Mouse (Mus musculus): Measurements from ENCODE around the gene Slc16a6. TPM values are rescaled to one million over a fixed set of nuclear protein-coding genes. Genes with fewer than 3 reads are reported as not detected.

Gene Slc16a6
- 3.2 and 3.3 TPM in 2 replicates for polyA plus RNA-seq (2014; fragmentation: Nextera tagmentation; extraction: Ambion mirVana)

GRCm38 (mm10) chr11:109473171-109474085 lies at the start of gene Slc16a6, which contains the start of gene Arsg:
TSS of gene Slc16a6 (minus strand) at chr11:109473598.
TSS of gene Arsg (plus strand) at chr11:109473374.
- Histone ChIP-seq H3K9ac (ENCODE audit: low read length) (peak within 1 kb of the TSS; percentile 94), H3K9me3 (ENCODE audit: control insufficient read depth, low read length) (no peaks in the 10 kb centered on the region), H3K4me1 (ENCODE audit: control insufficient read depth, insufficient read depth, low read length) (peaks cover 12% of the 10 kb centered on the region; the same call in 1 of the 2 replicates), H3K27me3 (ENCODE audit: control insufficient read depth, insufficient read depth, low read length) (no peaks in the 10 kb centered on the region), H3K4me2 (ENCODE audit: low read depth) (peak within 1 kb of the TSS; percentile 84), H3K36me3 (ENCODE audit: control insufficient read depth, insufficient read depth, low read length) (no peaks in the 10 kb centered on the region), H3K4me3 (ENCODE audit: low read depth, low read length) (peak within 1 kb of the TSS; percentile 77), H3K27ac (ENCODE audit: low read depth, low read length) (peak within 1 kb of the TSS; percentile 92)
- DNase-seq (ENCODE audit: low spot score) (peak; percentile 92), ATAC-seq (ENCODE audit: insufficient read depth, low FRiP score, low TSS enrichment) (peak; percentile 84)
- WGBS, result under 1% methylated on average over 74 of the region's 111 CpGs

- H3K27ac ChIP-seq (ENCODE audit: low read depth, low read length), result no peak overlapping the region
- H3K36me3 ChIP-seq (ENCODE audit: control insufficient read depth, insufficient read depth, low read length), result no peaks in the 10 kb centered on the region
- H3K27me3 ChIP-seq (ENCODE audit: control insufficient read depth, insufficient read depth, low read length), result no peaks in the 10 kb centered on the region
- no peaks in the 10 kb centered on the region for H3K9me3 ChIP-seq (ENCODE audit: control insufficient read depth, low read length)
- H3K4me3 ChIP-seq (ENCODE audit: low read depth, low read length), result no peak overlapping the region
- H3K4me2 ChIP-seq (ENCODE audit: low read depth), result no peak overlapping the region
- 54% methylated on average over 7 of the region's 7 CpGs for WGBS
- H3K9ac ChIP-seq (ENCODE audit: low read length), result no peak overlapping the region
- H3K4me1 ChIP-seq (ENCODE audit: control insufficient read depth, insufficient read depth, low read length), result no peaks in the 10 kb centered on the region
- DNase-seq (ENCODE audit: low spot score) (no peak), ATAC-seq (ENCODE audit: insufficient read depth, low FRiP score, low TSS enrichment) (no peak)
Measured at GRCm38 (mm10) chr11:109520958-109521357, 47.6 kb upstream of the Slc16a6 start.

GRCm38 (mm10) chr11:109517816-109518215 lies 44.4 kb upstream of the Slc16a6 start:
- no peak for DNase-seq (ENCODE audit: low spot score)
- WGBS, result 86% methylated on average over 3 of the region's 3 CpGs
- H3K9ac ChIP-seq (ENCODE audit: low read length), result no peak overlapping the region
- no peaks in the 10 kb centered on the region for H3K36me3 ChIP-seq (ENCODE audit: control insufficient read depth, insufficient read depth, low read length)
- H3K9me3 ChIP-seq (ENCODE audit: control insufficient read depth, low read length), result no peaks in the 10 kb centered on the region
- H3K4me1 ChIP-seq (ENCODE audit: control insufficient read depth, insufficient read depth, low read length), result no peaks in the 10 kb centered on the region
- no peak overlapping the region for H3K27ac ChIP-seq (ENCODE audit: low read depth, low read length)
- H3K4me2 ChIP-seq (ENCODE audit: low read depth), result no peak overlapping the region
- H3K27me3 ChIP-seq (ENCODE audit: control insufficient read depth, insufficient read depth, low read length), result no peaks in the 10 kb centered on the region
- no peak for ATAC-seq (ENCODE audit: insufficient read depth, low FRiP score, low TSS enrichment)
- no peak overlapping the region for H3K4me3 ChIP-seq (ENCODE audit: low read depth, low read length)

GRCm38 (mm10) chr11:109517330-109517729 lies 43.9 kb upstream of the Slc16a6 start:
- no peak for DNase-seq (ENCODE audit: low spot score)
- no peak overlapping the region for H3K4me2 ChIP-seq (ENCODE audit: low read depth)
- H3K27me3 ChIP-seq (ENCODE audit: control insufficient read depth, insufficient read depth, low read length), result no peaks in the 10 kb centered on the region
- H3K36me3 ChIP-seq (ENCODE audit: control insufficient read depth, insufficient read depth, low read length), result no peaks in the 10 kb centered on the region
- H3K4me1 ChIP-seq (ENCODE audit: control insufficient read depth, insufficient read depth, low read length), result no peaks in the 10 kb centered on the region
- H3K4me3 ChIP-seq (ENCODE audit: low read depth, low read length), result no peak overlapping the region
- no peak overlapping the region for H3K27ac ChIP-seq (ENCODE audit: low read depth, low read length)
- no peak overlapping the region for H3K9ac ChIP-seq (ENCODE audit: low read length)
- ATAC-seq (ENCODE audit: insufficient read depth, low FRiP score, low TSS enrichment), result no peak
- no peaks in the 10 kb centered on the region for H3K9me3 ChIP-seq (ENCODE audit: control insufficient read depth, low read length)
- 94% methylated on average over 11 of the region's 11 CpGs for whole genome bisulfite sequencing

GRCm38 (mm10) chr11:109514064-109514612 lies 40.7 kb upstream of the Slc16a6 start:
- H3K27ac ChIP-seq (ENCODE audit: low read depth, low read length), result no peak overlapping the region
- WGBS, result 81% methylated on average over 3 of the region's 3 CpGs
- no peaks in the 10 kb centered on the region for H3K9me3 ChIP-seq (ENCODE audit: control insufficient read depth, low read length)
- no peak for DNase-seq (ENCODE audit: low spot score)
- H3K27me3 ChIP-seq (ENCODE audit: control insufficient read depth, insufficient read depth, low read length), result no peaks in the 10 kb centered on the region
- no peak overlapping the region for H3K4me3 ChIP-seq (ENCODE audit: low read depth, low read length)
- H3K4me2 ChIP-seq (ENCODE audit: low read depth), result no peak overlapping the region
- no peak overlapping the region for H3K9ac ChIP-seq (ENCODE audit: low read length)
- H3K36me3 ChIP-seq (ENCODE audit: control insufficient read depth, insufficient read depth, low read length), result no peaks in the 10 kb centered on the region
- no peaks in the 10 kb centered on the region for H3K4me1 ChIP-seq (ENCODE audit: control insufficient read depth, insufficient read depth, low read length)
- no peak for ATAC-seq (ENCODE audit: insufficient read depth, low FRiP score, low TSS enrichment)

- 86% methylated on average over 16 of the region's 16 CpGs for WGBS
- H3K36me3 ChIP-seq (ENCODE audit: control insufficient read depth, insufficient read depth, low read length), result no peaks in the 10 kb centered on the region
- no peaks in the 10 kb centered on the region for H3K27me3 ChIP-seq (ENCODE audit: control insufficient read depth, insufficient read depth, low read length)
- no peaks in the 10 kb centered on the region for H3K9me3 ChIP-seq (ENCODE audit: control insufficient read depth, low read length)
- no peaks in the 10 kb centered on the region for H3K4me1 ChIP-seq (ENCODE audit: control insufficient read depth, insufficient read depth, low read length)
- H3K4me3 ChIP-seq (ENCODE audit: low read depth, low read length), result no peak overlapping the region
- DNase-seq (ENCODE audit: low spot score), result no peak
- H3K9ac ChIP-seq (ENCODE audit: low read length), result no peak overlapping the region
- no peak overlapping the region for H3K27ac ChIP-seq (ENCODE audit: low read depth, low read length)
- no peak overlapping the region for H3K4me2 ChIP-seq (ENCODE audit: low read depth)
- no peak for ATAC-seq (ENCODE audit: insufficient read depth, low FRiP score, low TSS enrichment)
Measured at GRCm38 (mm10) chr11:109512995-109513675, 39.7 kb upstream of the Slc16a6 start.

- ATAC-seq (ENCODE audit: insufficient read depth, low FRiP score, low TSS enrichment) (no peak), DNase-seq (ENCODE audit: low spot score) (peak; percentile 22)
- no peaks in the 10 kb centered on the region for H3K36me3 ChIP-seq (ENCODE audit: control insufficient read depth, insufficient read depth, low read length)
- H3K27ac ChIP-seq (ENCODE audit: low read depth, low read length), result no peak overlapping the region
- H3K4me3 ChIP-seq (ENCODE audit: low read depth, low read length), result no peak overlapping the region
- 38% methylated on average over 3 of the region's 3 CpGs for WGBS
- no peaks in the 10 kb centered on the region for H3K9me3 ChIP-seq (ENCODE audit: control insufficient read depth, low read length)
- no peak overlapping the region for H3K9ac ChIP-seq (ENCODE audit: low read length)
- H3K27me3 ChIP-seq (ENCODE audit: control insufficient read depth, insufficient read depth, low read length), result no peaks in the 10 kb centered on the region
- H3K4me1 ChIP-seq (ENCODE audit: control insufficient read depth, insufficient read depth, low read length), result no peaks in the 10 kb centered on the region
- no peak overlapping the region for H3K4me2 ChIP-seq (ENCODE audit: low read depth)
Measured at GRCm38 (mm10) chr11:109507068-109507467, 33.7 kb upstream of the Slc16a6 start.

- WGBS, result 81% methylated on average over 4 of the region's 4 CpGs
- H3K9ac ChIP-seq (ENCODE audit: low read length), result no peak overlapping the region
- H3K4me3 ChIP-seq (ENCODE audit: low read depth, low read length), result no peak overlapping the region
- no peaks in the 10 kb centered on the region for H3K4me1 ChIP-seq (ENCODE audit: control insufficient read depth, insufficient read depth, low read length)
- H3K4me2 ChIP-seq (ENCODE audit: low read depth), result no peak overlapping the region
- H3K9me3 ChIP-seq (ENCODE audit: control insufficient read depth, low read length), result no peaks in the 10 kb centered on the region
- H3K36me3 ChIP-seq (ENCODE audit: control insufficient read depth, insufficient read depth, low read length), result no peaks in the 10 kb centered on the region
- no peaks in the 10 kb centered on the region for H3K27me3 ChIP-seq (ENCODE audit: control insufficient read depth, insufficient read depth, low read length)
- ATAC-seq (ENCODE audit: insufficient read depth, low FRiP score, low TSS enrichment) (no peak), DNase-seq (ENCODE audit: low spot score) (no peak)
- no peak overlapping the region for H3K27ac ChIP-seq (ENCODE audit: low read depth, low read length)
Measured at GRCm38 (mm10) chr11:109505823-109506222, 32.4 kb upstream of the Slc16a6 start.

Data from neural tube, embryonic 11.5 days (tissue).